Mouse (Mus musculus): ENCODE data around the gene C2cd4c. TPM values are rescaled to one million over a fixed set of nuclear protein-coding genes. Genes with fewer than 3 reads are reported as not detected.
A peak's percentile ranks its signal among the peaks of the same experiment; 100 is the strongest.

C2cd4c gene
- polyA plus RNA-seq, 1 experiment from 2014 or later = not detected

- Histone ChIP-seq H3K27me3 (ENCODE audit: control insufficient read depth, insufficient read depth, low read length) (no peaks in the 10 kb centered on the region), H3K36me3 (ENCODE audit: control insufficient read depth, insufficient read depth) (no peaks in the 10 kb centered on the region), H3K4me1 (ENCODE audit: control insufficient read depth, insufficient read depth, low read length) (no peaks in the 10 kb centered on the region), H3K9ac (ENCODE audit: low read length) (no peak overlapping the region), H3K9me3 (replicated peaks; ENCODE audit: control insufficient read depth, low read length) (no peaks in the 10 kb centered on the region), H3K4me3 (ENCODE audit: low read length) (no peak overlapping the region), H3K4me2 (ENCODE audit: low read depth, low read length) (no peak overlapping the region), H3K27ac (ENCODE audit: low read length) (no peak overlapping the region)
- WGBS = 72% methylated on average over 12 of the region's 12 CpGs
- ATAC-seq (replicated peaks; ENCODE audit: extremely low read depth, insufficient read depth, low FRiP score) = no peak
Measured at GRCm38 (mm10) chr10:79623950-79624349, 10.1 kb upstream of the C2cd4c start.

- Histone ChIP-seq H3K27ac (ENCODE audit: low read length) (no peak overlapping the region), H3K27me3 (ENCODE audit: control insufficient read depth, insufficient read depth, low read length) (peaks cover 32% of the 10 kb centered on the region), H3K9ac (ENCODE audit: low read length) (no peak overlapping the region), H3K36me3 (ENCODE audit: control insufficient read depth, insufficient read depth) (no peaks in the 10 kb centered on the region), H3K4me2 (ENCODE audit: low read depth, low read length) (no peak overlapping the region), H3K4me1 (ENCODE audit: control insufficient read depth, insufficient read depth, low read length) (peaks cover 18% of the 10 kb centered on the region), H3K9me3 (replicated peaks; ENCODE audit: control insufficient read depth, low read length) (no peaks in the 10 kb centered on the region), H3K4me3 (ENCODE audit: low read length) (no peak overlapping the region)
- 85% methylated on average over 5 of the region's 5 CpGs for WGBS
- ATAC-seq (replicated peaks; ENCODE audit: extremely low read depth, insufficient read depth, low FRiP score) = no peak
Measured at GRCm38 (mm10) chr10:79616376-79616775, 2.6 kb upstream of the C2cd4c start.

GRCm38 (mm10) chr10:79615860-79616259 lies 2.0 kb upstream of the C2cd4c start:
- Histone ChIP-seq H3K4me2 (ENCODE audit: low read depth, low read length) (no peak overlapping the region), H3K9ac (ENCODE audit: low read length) (no peak overlapping the region), H3K4me1 (ENCODE audit: control insufficient read depth, insufficient read depth, low read length) (peaks cover 18% of the 10 kb centered on the region), H3K27me3 (ENCODE audit: control insufficient read depth, insufficient read depth, low read length) (peaks cover 34% of the 10 kb centered on the region), H3K9me3 (replicated peaks; ENCODE audit: control insufficient read depth, low read length) (no peaks in the 10 kb centered on the region), H3K36me3 (ENCODE audit: control insufficient read depth, insufficient read depth) (no peaks in the 10 kb centered on the region), H3K4me3 (ENCODE audit: low read length) (no peak overlapping the region), H3K27ac (ENCODE audit: low read length) (no peak overlapping the region)
- ATAC-seq (replicated peaks; ENCODE audit: extremely low read depth, insufficient read depth, low FRiP score) = no peak
- WGBS = 16% methylated on average over 8 of the region's 8 CpGs

- H3K36me3 ChIP-seq (ENCODE audit: control insufficient read depth, insufficient read depth) = no peaks in the 10 kb centered on the region
- H3K4me2 ChIP-seq (ENCODE audit: low read depth, low read length) = peak overlapping the region; percentile 96
- H3K9me3 ChIP-seq (replicated peaks; ENCODE audit: control insufficient read depth, low read length) = no peaks in the 10 kb centered on the region
- no peak; the same call in 1 of the 2 replicates for ATAC-seq (replicated peaks; ENCODE audit: extremely low read depth, insufficient read depth, low FRiP score)
- 76% methylated on average over 1 of the region's 1 CpGs for WGBS
- no peak overlapping the region; the same call in 1 of the 2 replicates for H3K9ac ChIP-seq (ENCODE audit: low read length)
- H3K4me1 ChIP-seq (ENCODE audit: control insufficient read depth, insufficient read depth, low read length) = peaks cover 18% of the 10 kb centered on the region
- peaks cover 38% of the 10 kb centered on the region for H3K27me3 ChIP-seq (ENCODE audit: control insufficient read depth, insufficient read depth, low read length)
- H3K4me3 ChIP-seq (ENCODE audit: low read length) = peak overlapping the region; percentile 66
- no peak overlapping the region for H3K27ac ChIP-seq (ENCODE audit: low read length)
Measured at GRCm38 (mm10) chr10:79614305-79614643, 449 bp upstream of the C2cd4c start.

- Histone ChIP-seq H3K36me3 (ENCODE audit: control insufficient read depth, insufficient read depth) (no peaks in the 10 kb centered on the region), H3K4me3 (ENCODE audit: low read length) (peak overlapping the region; percentile 18; the same call in 1 of the 2 replicates), H3K4me2 (ENCODE audit: low read depth, low read length) (peak overlapping the region; percentile 45; the same call in 1 of the 2 replicates), H3K27me3 (ENCODE audit: control insufficient read depth, insufficient read depth, low read length) (peaks cover 42% of the 10 kb centered on the region), H3K9ac (ENCODE audit: low read length) (no peak overlapping the region), H3K9me3 (replicated peaks; ENCODE audit: control insufficient read depth, low read length) (no peaks in the 10 kb centered on the region), H3K27ac (ENCODE audit: low read length) (no peak overlapping the region), H3K4me1 (ENCODE audit: control insufficient read depth, insufficient read depth, low read length) (peaks cover 18% of the 10 kb centered on the region)
- no peak for ATAC-seq (replicated peaks; ENCODE audit: extremely low read depth, insufficient read depth, low FRiP score)
- 10% methylated on average over 51 of the region's 51 CpGs for WGBS
Measured at GRCm38 (mm10) chr10:79612192-79613135, 1.4 kb downstream of the C2cd4c start.

GRCm38 (mm10) chr10:79611296-79611695 lies 2.5 kb downstream of the C2cd4c start:
- H3K9ac ChIP-seq (ENCODE audit: low read length) = no peak overlapping the region
- peaks cover 18% of the 10 kb centered on the region for H3K4me1 ChIP-seq (ENCODE audit: control insufficient read depth, insufficient read depth, low read length)
- peaks cover 42% of the 10 kb centered on the region for H3K27me3 ChIP-seq (ENCODE audit: control insufficient read depth, insufficient read depth, low read length)
- ATAC-seq (replicated peaks; ENCODE audit: extremely low read depth, insufficient read depth, low FRiP score) = no peak
- no peaks in the 10 kb centered on the region for H3K9me3 ChIP-seq (replicated peaks; ENCODE audit: control insufficient read depth, low read length)
- no peaks in the 10 kb centered on the region for H3K36me3 ChIP-seq (ENCODE audit: control insufficient read depth, insufficient read depth)
- no peak overlapping the region for H3K4me3 ChIP-seq (ENCODE audit: low read length)
- no peak overlapping the region for H3K4me2 ChIP-seq (ENCODE audit: low read depth, low read length)
- 31% methylated on average over 5 of the region's 5 CpGs for WGBS
- H3K27ac ChIP-seq (ENCODE audit: low read length) = no peak overlapping the region

- no peak overlapping the region for H3K4me2 ChIP-seq (ENCODE audit: low read depth, low read length)
- H3K9me3 ChIP-seq (replicated peaks; ENCODE audit: control insufficient read depth, low read length) = 0 out of 2 replicates have a peak, but pooled peaks cover 3% of the 10 kb centered on the region
- H3K27me3 ChIP-seq (ENCODE audit: control insufficient read depth, insufficient read depth, low read length) = peaks cover 35% of the 10 kb centered on the region
- H3K4me1 ChIP-seq (ENCODE audit: control insufficient read depth, insufficient read depth, low read length) = peaks cover 18% of the 10 kb centered on the region
- ATAC-seq (replicated peaks; ENCODE audit: extremely low read depth, insufficient read depth, low FRiP score) = no peak
- WGBS = 84% methylated on average over 3 of the region's 3 CpGs
- no peak overlapping the region for H3K9ac ChIP-seq (ENCODE audit: low read length)
- no peaks in the 10 kb centered on the region for H3K36me3 ChIP-seq (ENCODE audit: control insufficient read depth, insufficient read depth)
- H3K4me3 ChIP-seq (ENCODE audit: low read length) = no peak overlapping the region
- H3K27ac ChIP-seq (ENCODE audit: low read length) = no peak overlapping the region
Measured at GRCm38 (mm10) chr10:79609276-79609675, 4.5 kb downstream of the C2cd4c start.

- Histone ChIP-seq H3K4me3 (ENCODE audit: low read length) (no peak overlapping the region), H3K9me3 (replicated peaks; ENCODE audit: control insufficient read depth, low read length) (0 out of 2 replicates have a peak, but pooled peaks cover 3% of the 10 kb centered on the region), H3K27me3 (ENCODE audit: control insufficient read depth, insufficient read depth, low read length) (peaks cover 21% of the 10 kb centered on the region), H3K27ac (ENCODE audit: low read length) (no peak overlapping the region), H3K4me1 (ENCODE audit: control insufficient read depth, insufficient read depth, low read length) (peaks cover 9% of the 10 kb centered on the region), H3K9ac (ENCODE audit: low read length) (no peak overlapping the region), H3K4me2 (ENCODE audit: low read depth, low read length) (no peak overlapping the region), H3K36me3 (ENCODE audit: control insufficient read depth, insufficient read depth) (no peaks in the 10 kb centered on the region)
- ATAC-seq (replicated peaks; ENCODE audit: extremely low read depth, insufficient read depth, low FRiP score) = no peak
- WGBS = 45% methylated on average over 2 of the region's 2 CpGs
Measured at GRCm38 (mm10) chr10:79607892-79608291, 5.9 kb downstream of the C2cd4c start.

- no peak overlapping the region for H3K9ac ChIP-seq (ENCODE audit: low read length)
- H3K27ac ChIP-seq (ENCODE audit: low read length) = no peak overlapping the region
- ATAC-seq (replicated peaks; ENCODE audit: extremely low read depth, insufficient read depth, low FRiP score) = no peak
- H3K4me1 ChIP-seq (ENCODE audit: control insufficient read depth, insufficient read depth, low read length) = no peaks in the 10 kb centered on the region
- 66% methylated on average over 4 of the region's 4 CpGs for WGBS
- H3K4me2 ChIP-seq (ENCODE audit: low read depth, low read length) = no peak overlapping the region
- 0 out of 2 replicates have a peak, but pooled peaks cover 3% of the 10 kb centered on the region for H3K9me3 ChIP-seq (replicated peaks; ENCODE audit: control insufficient read depth, low read length)
- no peaks in the 10 kb centered on the region for H3K36me3 ChIP-seq (ENCODE audit: control insufficient read depth, insufficient read depth)
- no peak overlapping the region for H3K4me3 ChIP-seq (ENCODE audit: low read length)
- peaks cover 10% of the 10 kb centered on the region; the same call in 1 of the 2 replicates for H3K27me3 ChIP-seq (ENCODE audit: control insufficient read depth, insufficient read depth, low read length)
Measured at GRCm38 (mm10) chr10:79606537-79606936, 7.3 kb downstream of the C2cd4c start.

Measured in heart, embryonic 16.5 days (tissue).